Mouse (Mus musculus) liver, postnatal 0 days (tissue): Measurements from ENCODE around the gene Acrbp.

Experiments used
- CTCF ChIP-seq: sonication (generic); IDR thresholded peaks from 2 replicates; pipeline ENCODE4 v1.5.1; 2016; ENCODE audit warnings: antibody characterized with exemption, low read depth
- EP300 ChIP-seq: IDR thresholded peaks from 2 replicates; pipeline ENCODE4 v1.6.1; 2016; ENCODE audit warnings: antibody characterized with exemption, low read depth, mild to moderate bottlenecking

DNA sequence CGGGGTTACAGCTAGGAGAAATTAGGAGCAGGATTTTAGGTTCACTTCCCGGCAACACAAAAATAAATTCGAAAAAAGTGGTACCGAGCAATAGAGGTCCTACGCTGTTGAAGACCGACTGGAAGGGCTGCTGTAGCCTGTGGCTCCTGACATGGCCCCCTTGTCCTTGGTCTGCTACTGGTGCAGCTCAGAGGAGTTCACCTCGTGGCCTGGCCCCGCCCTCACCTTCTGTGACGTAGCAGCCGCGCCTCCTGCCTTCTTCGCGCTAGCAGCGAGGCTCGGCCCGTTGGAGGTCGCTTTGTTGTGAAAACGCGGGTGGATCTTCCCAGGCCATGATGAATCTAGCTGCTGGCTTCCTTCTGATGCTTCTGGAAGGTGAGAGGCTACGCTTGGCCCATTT, at the start of gene Acrbp:
- TF ChIP-seq EP300 (no peak), CTCF (no peak)
